ENCODE assay signal across 8 mouse cellular contexts in the genomic region with DNA sequence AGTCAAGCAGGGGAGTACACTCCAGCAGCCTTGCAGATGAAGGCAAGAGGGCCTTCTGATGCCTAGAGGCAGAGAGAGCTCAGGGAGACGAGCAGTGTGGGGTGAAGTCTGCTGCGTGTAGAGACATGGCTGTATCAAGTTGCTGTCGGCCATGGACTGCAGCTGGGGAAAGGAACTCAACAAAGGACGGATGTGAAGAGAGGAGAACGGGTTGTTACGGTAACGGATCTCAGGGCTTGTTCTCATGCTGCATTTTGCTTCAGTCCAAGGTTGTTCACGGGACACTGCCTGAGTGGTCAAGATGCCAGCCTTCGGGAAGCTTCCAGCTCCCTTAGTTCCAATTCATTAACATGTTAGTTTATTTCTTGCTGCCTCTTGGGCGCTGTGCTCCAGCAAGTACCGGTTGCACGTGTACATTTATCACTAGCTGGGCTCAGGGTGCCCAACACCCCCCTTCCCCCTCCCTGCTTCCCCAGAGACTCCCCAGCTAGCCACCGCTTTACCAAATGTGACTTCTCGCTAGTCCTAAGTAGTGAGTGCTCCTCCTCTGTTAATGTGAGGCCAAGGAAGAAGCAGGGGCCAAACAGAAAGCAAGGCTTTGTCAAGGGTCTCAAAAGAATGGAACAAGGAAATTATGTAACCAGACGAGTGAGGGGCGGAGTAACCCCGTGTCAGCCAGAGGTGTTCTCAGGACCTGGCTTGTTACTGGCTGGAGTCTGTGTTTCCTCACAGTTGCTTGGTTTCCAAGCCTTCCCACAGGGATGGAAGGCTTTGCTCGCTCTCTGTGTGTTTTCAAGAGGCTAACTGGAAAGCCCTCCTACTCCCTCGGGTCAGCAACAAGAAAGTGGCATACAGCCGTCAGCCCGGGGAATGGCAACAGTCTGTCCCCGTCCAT.
DNase-seq lines count a peak whose midpoint lies in the region; ATAC-seq and TF ChIP-seq lines count a peak whose summit lies in the region.

No protein-coding gene starts in this region.

- DNase-seq in gastrocnemius, adult 2 months, result no peak
- no peak for DNase-seq in gastrocnemius, postnatal 14 days
- peak; percentile 47 for DNase-seq in forebrain, postnatal 0 days
- peak; percentile 36 for DNase-seq in splenic B cell, adult 2 months (ENCODE audit: low read depth, low spot score)
- DNase-seq in right cerebral cortex, postnatal 36 days (ENCODE audit: low spot score in 2 of 2), result no peak
- DNase-seq in adrenal gland, postnatal 14 days, result no peak

- no peak overlapping the region for H3K9ac ChIP-seq in forebrain, postnatal 0 days
- H3K9ac ChIP-seq in lung, embryonic 16.5 days (ENCODE audit: low read length), result peak overlapping the region; percentile 40; the same call in 1 of the 2 replicates

- intact Hi-C loops in gastrocnemius, adult 2 months (cut with DNase I), result no loop called here
- intact Hi-C loops in gastrocnemius, postnatal 14 days (cut with DNase I; ENCODE audit: low total_unique reads), result loop anchor here (10.0 kb wide), 1 partner anchor 49 kb away; no protein-coding TSS in a partner anchor

- H3K9me3 ChIP-seq in forebrain, postnatal 0 days (ENCODE audit: low read length), result no peaks in the 10 kb centered on the region
- no peaks in the 10 kb centered on the region for H3K9me3 ChIP-seq in lung, embryonic 16.5 days (ENCODE audit: control insufficient read depth, low read length)

- H3K27ac ChIP-seq in gastrocnemius, adult 2 months, result peak overlapping the region; percentile 54
- H3K27ac ChIP-seq in forebrain, postnatal 0 days (ENCODE audit: low read depth, low read length), result no peak overlapping the region; the same call in 1 of the 2 replicates
- peak overlapping the region; percentile 9; the same call in 1 of the 2 replicates for H3K27ac ChIP-seq in lung, embryonic 16.5 days (ENCODE audit: low read length)

- no peaks in the 10 kb centered on the region for H3K27me3 ChIP-seq in forebrain, postnatal 0 days (ENCODE audit: insufficient read depth, low read length)
- H3K27me3 ChIP-seq in lung, embryonic 16.5 days (ENCODE audit: control insufficient read depth, insufficient read depth, low read depth, low read length), result no peaks in the 10 kb centered on the region; the same call in 1 of the 2 replicates
- no peaks in the 10 kb centered on the region for H3K27me3 ChIP-seq in splenic B cell, adult 2 months (ENCODE audit: control insufficient read depth, insufficient read depth, low read length, poor library complexity, severe bottlenecking)

- no peak for TF ChIP-seq CTCF in gastrocnemius, adult 2 months (IDR thresholded peaks at IDR 0.05)
- TF ChIP-seq CTCF in forebrain, postnatal 0 days (IDR thresholded peaks at IDR 0.05; ENCODE audit: low read depth), result no peak

- H3K4me3 ChIP-seq in gastrocnemius, adult 2 months, result peak overlapping the region; percentile 51
- no peak overlapping the region for H3K4me3 ChIP-seq in forebrain, postnatal 0 days (ENCODE audit: low read depth, low read length)
- H3K4me3 ChIP-seq in lung, embryonic 16.5 days (ENCODE audit: low read length), result peak overlapping the region; percentile 31

- peak overlapping the region; percentile 1; the same call in 1 of the 2 replicates for H3K4me2 ChIP-seq in forebrain, postnatal 0 days (ENCODE audit: low read depth)
- H3K4me2 ChIP-seq in lung, embryonic 16.5 days (ENCODE audit: low read depth, low read length), result peak overlapping the region; percentile 55

- H3K36me3 ChIP-seq in forebrain, postnatal 0 days (ENCODE audit: insufficient read depth), result no peaks in the 10 kb centered on the region
- no peaks in the 10 kb centered on the region for H3K36me3 ChIP-seq in lung, embryonic 16.5 days (ENCODE audit: control insufficient read depth, insufficient read depth, low read length)
- no peaks in the 10 kb centered on the region for H3K36me3 ChIP-seq in splenic B cell, adult 2 months (ENCODE audit: control insufficient read depth, insufficient read depth, low read length, poor library complexity, severe bottlenecking)

- WGBS in forebrain, postnatal 0 days, result 26% methylated on average over 22 of the region's 22 CpGs
- 26% methylated on average over 22 of the region's 22 CpGs for WGBS in lung, embryonic 16.5 days

- peak; percentile 29 for ATAC-seq in CD4-positive, CD25-positive, alpha-beta regulatory T cell, adult 4 months
- peak; percentile 48 for ATAC-seq in forebrain, postnatal 0 days
- peak; percentile 67 for ATAC-seq in lung, embryonic 16.5 days (ENCODE audit: low read depth)

- H3K4me1 ChIP-seq in forebrain, postnatal 0 days (ENCODE audit: insufficient read depth), result peaks cover 4% of the 10 kb centered on the region; the same call in 1 of the 2 replicates
- peaks cover 14% of the 10 kb centered on the region for H3K4me1 ChIP-seq in lung, embryonic 16.5 days (replicated peaks; ENCODE audit: control insufficient read depth, insufficient read depth, low read length)

Comparison
In these comparisons a context has a peak if more than half of its experiments do, and no peak if none do; other contexts are left out.
1. DNase-seq: peak in forebrain, postnatal 0 days (single experiment) and splenic B cell, adult 2 months (single experiment); none in gastrocnemius, adult 2 months (single experiment), gastrocnemius, postnatal 14 days (single experiment), right cerebral cortex, postnatal 36 days (0 of 2) and adrenal gland, postnatal 14 days (single experiment).
2. Peak in every context shown above with its lines, with median percentiles within 50 percentile points of each other: ATAC-seq.